Mouse (Mus musculus) central nervous system, embryonic 18 days (tissue): ENCODE measurements around the gene Gm10251. TPM values are rescaled to one million over a fixed set of nuclear protein-coding genes. Genes with fewer than 3 reads are reported as not detected.

Source experiments
- polyA plus RNA-seq: library from polyadenylated mRNA; depleted of rRNA; stranded (reverse); fragments of >200 nt; gene quantifications from 2 replicates; pipeline ENCODE4 v1.2.3, GENCODE M21; 2012; rRNA removed

The Gm10251 gene
- polyA plus RNA-seq: 0.03 TPM in 1 of 2 replicates, not detected in the other

DNA sequence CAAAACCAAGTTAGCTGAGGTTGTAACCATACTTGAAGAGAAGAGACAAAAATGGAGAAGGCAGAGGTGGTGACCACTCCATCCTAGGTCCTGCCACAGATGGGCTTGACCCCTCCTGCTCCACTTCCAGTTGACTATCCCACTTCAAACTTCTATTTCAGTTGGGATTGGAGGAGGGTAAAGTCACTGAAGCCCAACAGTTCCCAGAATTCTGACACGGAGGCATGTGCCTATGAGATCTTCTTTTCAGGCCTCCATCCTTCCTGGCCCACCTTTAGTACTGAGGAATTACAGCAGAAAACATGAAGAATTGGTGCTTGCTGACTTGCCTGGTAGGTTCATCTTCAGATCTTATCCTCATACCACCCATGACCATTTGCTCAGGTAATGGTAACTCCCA is at the start of gene Gm10251:
Gm10251 (minus strand) TSS at position 101 of the 400 bp plus-strand sequence.

DNA sequence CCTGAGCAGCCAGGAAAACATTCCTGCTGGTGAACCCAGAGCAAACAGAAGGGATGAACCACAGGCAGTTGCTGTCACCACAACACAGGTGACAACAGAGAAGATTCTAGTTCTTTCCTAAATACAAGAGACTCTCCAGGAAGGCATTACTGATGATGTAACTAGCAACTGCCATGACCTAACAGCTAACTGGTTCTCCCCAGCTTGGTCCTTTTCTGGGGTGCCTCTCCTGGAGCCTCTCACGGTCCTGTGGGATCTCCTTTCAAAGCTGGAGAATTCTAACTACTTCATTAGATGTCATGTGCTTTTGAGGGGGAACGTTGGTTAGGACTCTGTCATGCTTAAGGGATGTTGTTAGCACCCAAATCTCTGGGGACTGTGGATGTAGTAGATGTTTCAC is 36.2 kb upstream of the Gm10251 start, which contains the start of gene Gm8050:
Gm8050 (minus strand) TSS at position 101 of the 400 bp plus-strand sequence.

DNA sequence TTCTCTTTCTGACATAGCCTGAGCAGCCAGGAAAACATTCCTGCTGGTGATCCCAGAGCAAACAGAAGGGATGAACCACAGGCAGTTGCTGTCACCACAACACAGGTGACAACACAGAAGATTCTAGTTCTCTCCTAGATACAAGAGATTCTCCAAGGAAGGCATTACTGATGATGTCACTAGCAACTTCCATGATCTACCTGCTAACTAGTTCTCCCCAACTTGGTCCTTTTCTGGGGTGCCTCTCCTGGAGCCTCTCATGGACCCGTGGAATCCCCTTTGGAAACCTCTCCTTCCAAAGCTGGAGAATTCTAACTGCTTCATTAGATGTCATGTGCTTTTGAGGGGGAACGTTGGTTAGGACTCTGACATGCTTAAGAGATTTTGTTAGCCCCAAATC is 61.7 kb downstream of the Gm10251 start, which contains the start of gene Gm3460:
Gm3460 (minus strand) TSS at position 101 of the 400 bp plus-strand sequence.

DNA sequence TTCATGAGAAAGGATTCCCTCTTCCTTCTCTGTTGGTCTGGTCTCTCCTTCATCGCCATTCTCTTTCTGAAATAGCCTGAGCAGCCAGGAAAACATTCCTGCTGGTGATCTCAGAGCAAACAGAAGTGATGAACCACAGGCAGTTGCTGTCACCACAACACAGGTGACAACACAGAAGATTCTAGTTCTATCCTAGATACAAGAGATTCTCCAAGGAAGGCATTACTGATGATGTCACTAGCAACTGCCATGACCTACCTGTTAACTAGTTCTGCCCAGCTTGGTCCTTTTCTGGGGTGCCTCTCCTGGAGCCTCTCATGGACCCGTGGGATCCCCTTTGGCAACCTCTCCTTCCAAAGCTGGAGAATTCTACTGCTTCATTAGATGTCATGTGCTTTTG is 93.5 kb downstream of the Gm10251 start, which contains the start of gene Gm3629:
Gm3629 (minus strand) TSS at position 101 of the 400 bp plus-strand sequence.

Other genes starting within 250 kb of the Gm10251 start
- gene Gm3594, start 239.6 kb downstream of the Gm10251 start, polyA plus RNA-seq: not detected in 2 replicates
- not detected in 2 replicates for gene Gm8356, start 146.9 kb downstream of the Gm10251 start, polyA plus RNA-seq
- gene Gm3629, start 93.6 kb downstream of the Gm10251 start, polyA plus RNA-seq: 1.4 and 1.6 TPM in 2 replicates
- 1.3 and 1.4 TPM in 2 replicates for gene Gm3460, start 61.8 kb downstream of the Gm10251 start, polyA plus RNA-seq
- gene Gm8050, start 36.1 kb upstream of the Gm10251 start, polyA plus RNA-seq: 0.08 and 0.16 TPM in 2 replicates
- 36.7 and 37.0 TPM in 2 replicates for gene Gm3636, start 58.2 kb upstream of the Gm10251 start, polyA plus RNA-seq
- gene Gm8362, start 90.2 kb upstream of the Gm10251 start, polyA plus RNA-seq: 0.05 TPM in 1 of 2 replicates, not detected in the other
- not detected in 2 replicates for gene Gm3642, start 156.1 kb upstream of the Gm10251 start, polyA plus RNA-seq
- 15.5 and 16.8 TPM in 2 replicates for gene Gm3667, start 205.8 kb upstream of the Gm10251 start, polyA plus RNA-seq